Mouse (Mus musculus): ENCODE results near the gene Scgb1a1.

DNA sequence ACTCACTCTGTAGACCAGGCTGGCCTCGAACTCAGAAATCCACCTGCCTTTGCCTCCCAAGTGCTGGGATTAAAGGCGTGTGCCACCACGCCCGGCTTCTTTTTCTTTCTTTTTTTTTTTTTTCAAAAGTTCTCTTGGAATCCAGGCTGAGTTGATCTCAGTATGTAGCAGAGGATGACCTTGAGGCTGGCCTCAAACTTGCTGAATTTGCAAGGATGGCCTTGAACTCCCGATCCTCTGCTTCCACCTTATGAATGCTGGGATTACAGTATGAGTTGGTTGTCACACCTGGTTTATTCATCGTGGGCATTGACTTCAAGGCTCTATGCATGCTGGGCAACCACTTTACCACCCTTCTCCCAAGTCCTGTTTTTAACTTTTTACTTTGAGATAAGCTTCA is 47.1 kb downstream of the Scgb1a1 start:
- no peak for TF ChIP-seq GATA1 (IDR thresholded peaks at IDR 0.05; ENCODE audit: low read length)
- no peak for TF ChIP-seq TAL1 (IDR thresholded peaks at IDR 0.05; ENCODE audit: low read length)
